Mouse (Mus musculus) forebrain, embryonic 16.5 days (tissue): ENCODE measurements at regions not wholly inside any gene's neighbourhood (a gene's known extent, or its start where the extent isn't known, plus 50 kb on each side); places are given as distances from the start of the nearest gene placed in this dataset.

Experiments
- ATAC-seq: fragments of 200-750 bp; cut with Nextera tagmentation; 2 replicates; pipeline ENCODE4 v1.8.0; 2017; ENCODE audit warnings: mild to moderate bottlenecking, moderate library complexity
- H3K27ac ChIP-seq: fragments of 300-500 bp; sonication (generic); 2 replicates; pipeline ENCODE4 v1.5.1; 2014; ENCODE audit warnings: low read length, control low read depth
- H3K27me3 ChIP-seq: fragments of 300-500 bp; sonication (generic); replicated peaks from 2 replicates; pipeline ENCODE4 v1.6.1; 2014; ENCODE audit warnings: low read length; ENCODE audit not compliant: control insufficient read depth, insufficient read depth
- H3K36me3 ChIP-seq: fragments of 300-500 bp; sonication (generic); 2 replicates; pipeline ENCODE4 v1.6.1; 2014; ENCODE audit not compliant: control insufficient read depth, insufficient read depth
- H3K4me1 ChIP-seq: fragments of 300-500 bp; sonication (generic); replicated peaks from 2 replicates; pipeline ENCODE4 v1.6.1; 2014; ENCODE audit warnings: low read length; ENCODE audit not compliant: control insufficient read depth, insufficient read depth
- H3K4me2 ChIP-seq: fragments of 300-500 bp; sonication (generic); 2 replicates; pipeline ENCODE4 v1.6.1; 2014; ENCODE audit warnings: mild to moderate bottlenecking, low read length, control low read depth
- H3K4me3 ChIP-seq: fragments of 300-500 bp; sonication (generic); replicated peaks from 2 replicates; pipeline ENCODE4 v1.5.1; 2014; ENCODE audit warnings: mild to moderate bottlenecking, low read length, control low read depth
- H3K9ac ChIP-seq: fragments of 300-500 bp; sonication (generic); replicated peaks from 2 replicates; pipeline ENCODE4 v1.6.1; 2014; ENCODE audit warnings: low read depth, low read length, control low read depth
- H3K9me3 ChIP-seq: fragments of 300-500 bp; sonication (generic); 2 replicates; pipeline ENCODE4 v1.6.1; 2016; ENCODE audit warnings: low read length; ENCODE audit not compliant: control insufficient read depth
- WGBS: fragments of 180-500 bp; shearing (Covaris S2); extraction: QIAGEN DNeasy Blood & Tissue Kit; methylation state at CpG from one replicate; pipeline ENCODE4 v1.1.7; 2014; 5-methylcytosine and 5-hydroxymethylcytosine counted together

GRCm38 (mm10) chr15:96818435-96818834 is 118.9 kb upstream of the Slc38a2 start:
- H3K27me3 ChIP-seq = no peaks in the 10 kb centered on the region
- ATAC-seq = no peak
- no peak overlapping the region for H3K4me3 ChIP-seq
- no peak overlapping the region for H3K27ac ChIP-seq
- no peaks in the 10 kb centered on the region for H3K9me3 ChIP-seq
- no peak overlapping the region for H3K4me2 ChIP-seq
- H3K9ac ChIP-seq = no peak overlapping the region
- no peaks in the 10 kb centered on the region for H3K4me1 ChIP-seq
- 87% methylated on average over 7 of the region's 7 CpGs for WGBS
- no peaks in the 10 kb centered on the region for H3K36me3 ChIP-seq

- H3K9ac ChIP-seq = no peak overlapping the region
- WGBS = 88% methylated on average over 5 of the region's 5 CpGs
- H3K27ac ChIP-seq = no peak overlapping the region
- H3K4me3 ChIP-seq = no peak overlapping the region
- H3K27me3 ChIP-seq = no peaks in the 10 kb centered on the region
- no peaks in the 10 kb centered on the region for H3K36me3 ChIP-seq
- H3K9me3 ChIP-seq = 0 out of 2 replicates have a peak, but pooled peaks cover 2% of the 10 kb centered on the region
- no peaks in the 10 kb centered on the region for H3K4me1 ChIP-seq
- no peak overlapping the region for H3K4me2 ChIP-seq
- ATAC-seq = no peak
These were observed 118.1 kb upstream of the Slc38a2 start for GRCm38 (mm10) chr15:96817626-96818025.

- Histone ChIP-seq H3K4me2 (no peak overlapping the region), H3K27me3 (no peaks in the 10 kb centered on the region), H3K9me3 (0 out of 2 replicates have a peak, but pooled peaks cover 3% of the 10 kb centered on the region), H3K9ac (no peak overlapping the region), H3K4me3 (no peak overlapping the region), H3K36me3 (no peaks in the 10 kb centered on the region), H3K27ac (no peak overlapping the region), H3K4me1 (no peaks in the 10 kb centered on the region)
- ATAC-seq = no peak
- 85% methylated on average over 5 of the region's 5 CpGs for WGBS
These were observed 117.6 kb upstream of the Slc38a2 start for GRCm38 (mm10) chr15:96816997-96817570.

GRCm38 (mm10) chr15:96813472-96813871 is 113.9 kb upstream of the Slc38a2 start:
- Histone ChIP-seq H3K9me3 (peaks cover 6% of the 10 kb centered on the region; the same call in 1 of the 2 replicates), H3K27ac (no peak overlapping the region), H3K4me1 (no peaks in the 10 kb centered on the region), H3K4me2 (no peak overlapping the region), H3K4me3 (no peak overlapping the region), H3K9ac (no peak overlapping the region), H3K27me3 (no peaks in the 10 kb centered on the region), H3K36me3 (no peaks in the 10 kb centered on the region)
- WGBS = 69% methylated on average over 2 of the region's 2 CpGs
- no peak for ATAC-seq

- peaks cover 4% of the 10 kb centered on the region; the same call in 1 of the 2 replicates for H3K4me1 ChIP-seq
- H3K27ac ChIP-seq = no peak overlapping the region
- ATAC-seq = no peak
- H3K36me3 ChIP-seq = no peaks in the 10 kb centered on the region
- no peaks in the 10 kb centered on the region for H3K27me3 ChIP-seq
- H3K9ac ChIP-seq = no peak overlapping the region
- 79% methylated on average over 1 of the region's 1 CpGs for WGBS
- no peak overlapping the region for H3K4me3 ChIP-seq
- H3K4me2 ChIP-seq = no peak overlapping the region
- H3K9me3 ChIP-seq = no peaks in the 10 kb centered on the region
These were observed 103.2 kb upstream of the Slc38a2 start for GRCm38 (mm10) chr15:96802729-96803053.

GRCm38 (mm10) chr15:96802034-96802728 is 102.7 kb upstream of the Slc38a2 start:
- Histone ChIP-seq H3K27me3 (no peaks in the 10 kb centered on the region), H3K36me3 (no peaks in the 10 kb centered on the region), H3K4me3 (no peak overlapping the region), H3K4me2 (no peak overlapping the region), H3K4me1 (peaks cover 4% of the 10 kb centered on the region; the same call in 1 of the 2 replicates), H3K27ac (no peak overlapping the region), H3K9me3 (no peaks in the 10 kb centered on the region), H3K9ac (no peak overlapping the region)
- WGBS = 85% methylated on average over 9 of the region's 9 CpGs
- no peak for ATAC-seq

- no peaks in the 10 kb centered on the region for H3K9me3 ChIP-seq
- H3K9ac ChIP-seq = no peak overlapping the region
- H3K36me3 ChIP-seq = no peaks in the 10 kb centered on the region
- H3K27ac ChIP-seq = no peak overlapping the region
- H3K4me3 ChIP-seq = no peak overlapping the region
- no peak overlapping the region for H3K4me2 ChIP-seq
- ATAC-seq = no peak
- H3K4me1 ChIP-seq = peaks cover 4% of the 10 kb centered on the region; the same call in 1 of the 2 replicates
- H3K27me3 ChIP-seq = no peaks in the 10 kb centered on the region
- 61% methylated on average over 12 of the region's 12 CpGs for WGBS
These were observed 99.7 kb upstream of the Slc38a2 start for GRCm38 (mm10) chr15:96799228-96799627.

GRCm38 (mm10) chr15:96797615-96798270 is 98.2 kb upstream of the Slc38a2 start:
- no peak overlapping the region for H3K4me3 ChIP-seq
- no peaks in the 10 kb centered on the region for H3K27me3 ChIP-seq
- H3K4me1 ChIP-seq = peaks cover 4% of the 10 kb centered on the region; the same call in 1 of the 2 replicates
- no peak overlapping the region for H3K4me2 ChIP-seq
- no peaks in the 10 kb centered on the region for H3K9me3 ChIP-seq
- no peak overlapping the region for H3K9ac ChIP-seq
- whole genome bisulfite sequencing = 52% methylated on average over 4 of the region's 4 CpGs
- H3K36me3 ChIP-seq = no peaks in the 10 kb centered on the region
- ATAC-seq = no peak
- peak overlapping the region; percentile 60 for H3K27ac ChIP-seq

GRCm38 (mm10) chr15:96794177-96794719 is 94.7 kb upstream of the Slc38a2 start:
- Histone ChIP-seq H3K4me3 (no peak overlapping the region), H3K36me3 (no peaks in the 10 kb centered on the region), H3K27me3 (no peaks in the 10 kb centered on the region), H3K4me1 (peaks cover 4% of the 10 kb centered on the region; the same call in 1 of the 2 replicates), H3K27ac (no peak overlapping the region), H3K4me2 (no peak overlapping the region), H3K9me3 (no peaks in the 10 kb centered on the region), H3K9ac (no peak overlapping the region)
- no peak for ATAC-seq
- WGBS = 79% methylated on average over 6 of the region's 6 CpGs
